9 mouse cellular contexts compared by ENCODE assay signal in genomic region chr10:67637339-67637738, GRCm38 (mm10).
DNase-seq lines count a peak whose midpoint lies in the region; ATAC-seq lines count a peak whose summit lies in the region.
"Had no signal": no experiment of that assay in that cellular context is flagged by ENCODE, and none has a peak within 500 bp of the region (broad histone marks: within the 10 kb centered on the region; RNA-seq: fewer than 3 reads in every experiment).

No protein-coding gene starts in this region.

- no peak overlapping the region for H3K4me2 ChIP-seq in kidney, embryonic 16.5 days (replicated peaks; ENCODE audit: low read depth, low read length)

- ATAC-seq in kidney, embryonic 16.5 days (ENCODE audit: low FRiP score, low TSS enrichment): 0 out of 2 replicates have a peak, but pooled peaks have one; percentile 35
- ATAC-seq in CD4-positive, CD25-positive, alpha-beta regulatory T cell, adult 4 months: peak; percentile 68
- ATAC-seq in hematopoietic stem cell, adult 5-6 weeks (replicated peaks in 1 of 2; ENCODE audit: insufficient read depth in 1 of 2, low FRiP score in 2 of 2, low TSS enrichment in 1 of 2, low read depth in 1 of 2, poor library complexity in 2 of 2, severe bottlenecking in 2 of 2): peak; percentile 73 to 80

- no peak overlapping the region for H3K4me3 ChIP-seq in kidney, embryonic 16.5 days (ENCODE audit: low read length)

- H3K27me3 ChIP-seq in kidney, embryonic 16.5 days (ENCODE audit: insufficient read depth, low read length): no peaks in the 10 kb centered on the region

- no peak overlapping the region for H3K27ac ChIP-seq in kidney, embryonic 16.5 days (ENCODE audit: low read length)

- no peaks in the 10 kb centered on the region for H3K9me3 ChIP-seq in kidney, embryonic 16.5 days (ENCODE audit: low read length)

- H3K36me3 ChIP-seq in kidney, embryonic 16.5 days (ENCODE audit: insufficient read depth, low read length): no peaks in the 10 kb centered on the region

- no peak for DNase-seq in kidney, adult 8-10 months
- peak; percentile 18 for DNase-seq in A20 (ENCODE audit: low read depth, low spot score)
- DNase-seq in cerebellum, postnatal 4 days (ENCODE audit: low spot score in 2 of 2): no peak
- no peak for DNase-seq in testis, postnatal 10 days (ENCODE audit: low spot score)
- DNase-seq in frontal cortex, postnatal 25 days (ENCODE audit: low spot score in 2 of 2): no peak
- DNase-seq: heart, postnatal 4 days had no signal

- H3K9ac ChIP-seq in kidney, embryonic 16.5 days (replicated peaks; ENCODE audit: low read length): no peak overlapping the region

- 28% methylated on average over 5 of the region's 5 CpGs for WGBS in kidney, embryonic 16.5 days

- peaks cover 11% of the 10 kb centered on the region; the same call in 1 of the 2 replicates for H3K4me1 ChIP-seq in kidney, embryonic 16.5 days (ENCODE audit: insufficient read depth, low read length)
